Mouse (Mus musculus) testis, postnatal 14 days (tissue): ENCODE results near the gene Gm17409.
A peak's percentile ranks its signal among the peaks of the same experiment; 100 is the strongest.

ENCODE experiments used
- DNase-seq: peaks from one replicate; pipeline ENCODE4 v3.0.0; 2021; ENCODE audit warnings: low spot score

Gene Gm17409

GRCm38 (mm10) chr2:58484284-58484965 lies 14.5 kb downstream of the Gm17409 start:
- no peak for DNase-seq

GRCm38 (mm10) chr2:58485152-58485551 lies 15.2 kb downstream of the Gm17409 start:
- no peak for DNase-seq

- no peak for DNase-seq
Observed at GRCm38 (mm10) chr2:58485683-58486082, 15.8 kb downstream of the Gm17409 start.

GRCm38 (mm10) chr2:58486441-58487278 lies 16.7 kb downstream of the Gm17409 start:
- DNase-seq: peak; percentile 44

- no peak for DNase-seq
Observed at GRCm38 (mm10) chr2:58487279-58487560, 17.3 kb downstream of the Gm17409 start.

- no peak for DNase-seq
Observed at GRCm38 (mm10) chr2:58488404-58488803, 18.5 kb downstream of the Gm17409 start.

- no peak for DNase-seq
Observed at GRCm38 (mm10) chr2:58489275-58489674, 19.4 kb downstream of the Gm17409 start.

GRCm38 (mm10) chr2:58493685-58494635 lies 24.0 kb downstream of the Gm17409 start:
- DNase-seq: no peak

GRCm38 (mm10) chr2:58495271-58495670 lies 25.4 kb downstream of the Gm17409 start:
- DNase-seq: peak; percentile 43

GRCm38 (mm10) chr2:58496647-58497410 lies 26.9 kb downstream of the Gm17409 start:
- no peak for DNase-seq

- DNase-seq: no peak
Observed at GRCm38 (mm10) chr2:58505306-58506090, 35.6 kb downstream of the Gm17409 start.

GRCm38 (mm10) chr2:58510192-58510591 lies 40.3 kb downstream of the Gm17409 start:
- no peak for DNase-seq

- DNase-seq: no peak
Observed at GRCm38 (mm10) chr2:58513212-58513611, 43.3 kb downstream of the Gm17409 start.

GRCm38 (mm10) chr2:58514489-58514888 lies 44.6 kb downstream of the Gm17409 start:
- no peak for DNase-seq

- DNase-seq: no peak
Observed at GRCm38 (mm10) chr2:58516000-58516399, 46.1 kb downstream of the Gm17409 start.

- no peak for DNase-seq
Observed at GRCm38 (mm10) chr2:58516920-58517319, 47.0 kb downstream of the Gm17409 start.

- DNase-seq: no peak
Observed at GRCm38 (mm10) chr2:58518517-58518916, 48.6 kb downstream of the Gm17409 start.
